Mouse (Mus musculus): ENCODE measurements at regions not wholly inside any gene's neighbourhood (a gene's known extent, or its start where the extent isn't known, plus 50 kb on each side); places are given as distances from the start of the nearest gene placed in this dataset.

GRCm38 (mm10) chr15:94067721-94068120 is 397.5 kb downstream of the Adamts20 start:
- TF ChIP-seq POLR2A (IDR thresholded peaks at IDR 0.05; ENCODE audit: insufficient read depth, low read length) (no peak), CTCF (IDR thresholded peaks at IDR 0.05; ENCODE audit: low read depth, low read length) (no peak)
